Mouse (Mus musculus) heart, adult 2 months (tissue): ENCODE data around the gene Zfp146. TPM values are rescaled to one million over a fixed set of nuclear protein-coding genes. Genes with fewer than 3 reads are reported as not detected.
A peak's percentile ranks its signal among the peaks of the same experiment; 100 is the strongest.
"Not testable (repeated sequence)": the region's sequence is repeated elsewhere in the genome, so short reads cannot be mapped to it uniquely, and the experiment has no call there.

Source experiments
- DNase-seq, 2 experiments: peaks; one replicate each; pipeline ENCODE4 v3.0.0; 2021
- H3K27ac ChIP-seq: fragments of 200-600 bp; 2 replicates; pipeline ENCODE4 v1.8.1; 2022
- H3K27me3 ChIP-seq: fragments of 200-500 bp; 2 replicates; pipeline ENCODE4 v1.6.1; 2012; ENCODE audit warnings: mild to moderate bottlenecking, low read length, inconsistent platforms, mixed read lengths; ENCODE audit not compliant: control insufficient read depth, insufficient read depth
- H3K36me3 ChIP-seq: fragments of 200-500 bp; 2 replicates; pipeline ENCODE4 v1.6.1; 2012; ENCODE audit warnings: low read length, inconsistent platforms; ENCODE audit not compliant: control insufficient read depth, insufficient read depth
- H3K4me1 ChIP-seq: fragments of 200-500 bp; 2 replicates; pipeline ENCODE4 v1.6.1; 2011; ENCODE audit warnings: low read length; ENCODE audit not compliant: control insufficient read depth, insufficient read depth
- H3K4me3 ChIP-seq: fragments of 200-600 bp; 2 replicates; pipeline ENCODE4 v1.8.1; 2022
- H3K79me2 ChIP-seq: fragments of 200-500 bp; replicated peaks from 2 replicates; pipeline ENCODE4 v1.6.1; 2012; ENCODE audit warnings: mild to moderate bottlenecking, inconsistent platforms, low read length, moderate library complexity, mixed read lengths; ENCODE audit not compliant: control insufficient read depth, insufficient read depth
- H3K9ac ChIP-seq: fragments of 200-500 bp; 2 replicates; pipeline ENCODE4 v1.6.1; 2012; ENCODE audit warnings: low read depth, mild to moderate bottlenecking, control low read depth, inconsistent platforms, low read length, mixed read lengths
- CTCF ChIP-seq: fragments of 200-600 bp; IDR thresholded peaks from 2 replicates; pipeline ENCODE4 v1.8.1; 2022; ENCODE audit warnings: antibody characterized with exemption, mild to moderate bottlenecking, moderate library complexity
- EP300 ChIP-seq: fragments of 200-500 bp; IDR thresholded peaks from 2 replicates; pipeline ENCODE4 v1.6.1; 2011; ENCODE audit warnings: low read depth, low read length, control low read depth; ENCODE audit not compliant: insufficient read depth
- POLR2A ChIP-seq: fragments of 200-500 bp; IDR thresholded peaks from 2 replicates; pipeline ENCODE4 v1.6.1; 2011; ENCODE audit warnings: mild to moderate bottlenecking, low read depth, low read length, control low read depth; ENCODE audit not compliant: insufficient read depth
- WGBS: fragments of 180-500 bp; shearing (Covaris S2); methylation state at CpG from one replicate; pipeline ENCODE4 v1.1.7; 2018; 5-methylcytosine and 5-hydroxymethylcytosine counted together
- intact Hi-C: fragments of 180-260 bp; cut with DNase I; formaldehyde crosslinking; loops from one replicate; pipeline ENCODE4 v1.15.1; 2025
- polyA plus RNA-seq: library from polyadenylated mRNA; depleted of rRNA; stranded (reverse); fragments of >200 nt; gene quantifications from 2 replicates; pipeline ENCODE4 v1.2.3, GENCODE M21; 2012; rRNA removed
- total RNA-seq, 2 experiments: library from RNA; stranded (reverse); gene quantifications; 2 replicates each; pipeline ENCODE4 v1.2.3; 2021

Gene Zfp146
- total and polyA plus RNA-seq, 3 experiments = 11.0 to 29.8 (median 29.8) TPM

DNA sequence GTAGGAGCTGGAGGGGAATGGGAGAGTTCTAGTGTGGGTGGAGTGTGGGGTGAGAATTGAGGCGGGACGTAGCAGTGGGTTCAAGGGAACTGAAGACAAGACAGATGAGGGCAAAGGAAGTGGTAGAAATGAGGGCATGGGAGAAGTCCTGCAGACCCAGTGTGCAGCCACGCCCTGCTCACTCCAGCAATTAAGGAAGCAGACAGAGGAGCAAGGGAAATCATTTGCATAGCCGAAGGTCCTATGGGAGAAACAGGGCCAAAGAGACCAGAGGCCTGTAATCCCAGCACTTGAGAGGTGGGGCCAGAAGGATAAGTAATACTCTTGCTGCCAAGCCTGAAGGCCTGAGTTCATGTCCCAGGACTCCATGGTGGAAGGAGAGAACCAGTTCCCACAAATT lies 37.2 kb downstream of the Zfp146 start:
- no peaks in the 10 kb centered on the region for H3K27me3 ChIP-seq
- H3K9ac ChIP-seq = no peak overlapping the region
- no peak for DNase-seq
- no peak overlapping the region for H3K27ac ChIP-seq
- no peaks in the 10 kb centered on the region for H3K79me2 ChIP-seq
- H3K36me3 ChIP-seq = peaks cover 2% of the 10 kb centered on the region; the same call in 1 of the 2 replicates
- no peaks in the 10 kb centered on the region for H3K4me1 ChIP-seq
- 95% methylated on average over 4 of the region's 4 CpGs for WGBS
- no peak overlapping the region for H3K4me3 ChIP-seq
- intact Hi-C loops = no loop called here
- TF ChIP-seq EP300 = no peak
- no peak for TF ChIP-seq POLR2A
- no peak for TF ChIP-seq CTCF

DNA sequence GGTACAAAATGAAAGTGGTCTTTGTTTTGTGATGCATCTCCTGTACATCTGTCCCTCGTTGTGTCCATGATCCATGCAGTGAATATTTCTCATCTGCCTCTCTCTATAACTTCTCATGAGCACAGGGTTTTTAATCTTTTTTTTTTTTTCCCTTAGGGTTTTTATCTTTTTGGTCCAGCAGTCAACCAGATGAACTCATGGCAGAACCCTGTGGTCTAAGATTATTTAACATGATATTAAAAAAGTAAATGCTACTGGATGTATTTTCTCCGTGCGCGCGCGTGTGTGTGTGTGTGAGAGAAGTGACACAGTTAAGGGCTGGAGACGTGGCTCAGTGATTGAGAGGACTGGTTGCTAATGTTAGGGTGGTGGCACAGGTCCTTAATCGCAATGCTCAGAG lies 39.6 kb downstream of the Zfp146 start:
- H3K27me3 ChIP-seq = no peaks in the 10 kb centered on the region
- H3K36me3 ChIP-seq = peaks cover 2% of the 10 kb centered on the region; the same call in 1 of the 2 replicates
- H3K4me1 ChIP-seq = no peaks in the 10 kb centered on the region
- TF ChIP-seq EP300 = no peak
- no peak for DNase-seq
- no peaks in the 10 kb centered on the region for H3K79me2 ChIP-seq
- intact Hi-C loops = no loop called here
- H3K27ac ChIP-seq = no peak overlapping the region
- H3K9ac ChIP-seq = no peak overlapping the region
- WGBS = 96% methylated on average over 8 of the region's 8 CpGs
- H3K4me3 ChIP-seq = no peak overlapping the region

DNA sequence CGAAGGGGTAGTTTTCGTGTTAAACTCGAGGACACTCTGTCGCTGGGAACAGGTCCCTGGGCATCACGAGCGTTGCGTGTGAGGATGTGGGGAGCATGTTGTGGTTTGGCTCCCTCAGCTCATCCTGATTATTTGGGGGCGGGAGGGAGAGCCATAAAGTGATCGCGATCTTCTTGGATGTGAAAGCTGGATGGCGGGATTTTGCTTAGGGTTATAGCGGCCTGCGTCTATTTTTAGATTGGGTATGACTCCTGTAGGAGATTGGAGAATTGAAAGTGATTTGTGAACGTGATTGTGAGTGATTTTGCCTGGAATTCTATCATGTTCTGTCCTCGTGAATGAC lies 47.4 kb downstream of the Zfp146 start:
- no peaks in the 10 kb centered on the region for H3K27me3 ChIP-seq
- no peak for DNase-seq
- intact Hi-C loops = loop anchor here (5.0 kb wide), 2 partner anchors 35 to 95 kb away; no protein-coding TSS in a partner anchor
- H3K9ac ChIP-seq = peak overlapping the region; percentile 61
- no peaks in the 10 kb centered on the region for H3K4me1 ChIP-seq
- H3K4me3 ChIP-seq = peak overlapping the region; percentile 89
- peak overlapping the region; percentile 85 for H3K27ac ChIP-seq
- TF ChIP-seq EP300 (no peak), CTCF (no peak), POLR2A (no peak)
- H3K79me2 ChIP-seq = no peaks in the 10 kb centered on the region
- H3K36me3 ChIP-seq = no peaks in the 10 kb centered on the region
- 1% methylated on average over 15 of the region's 15 CpGs for WGBS

- TF ChIP-seq POLR2A = peak; percentile 65
- peak; percentile 41 for TF ChIP-seq CTCF
- TF ChIP-seq EP300 = no peak
- Histone ChIP-seq H3K27ac (peak within 1 kb of the TSS; percentile 85), H3K27me3 (no peaks in the 10 kb centered on the region), H3K79me2 (no peaks in the 10 kb centered on the region), H3K4me1 (no peaks in the 10 kb centered on the region), H3K36me3 (no peaks in the 10 kb centered on the region), H3K4me3 (peak within 1 kb of the TSS; percentile 89), H3K9ac (peak within 1 kb of the TSS; percentile 79)
- peak; percentile 94 to 95 for DNase-seq
- intact Hi-C loops = loop anchor here (2.0 to 5.0 kb wide), 4 partner anchors 25 to 96 kb away; partner anchors contain the start of gene Zfp146
- WGBS = under 1% methylated on average over 61 of the region's 61 CpGs
Measured at GRCm38 (mm10) chr7:30121308-30122187, 48.0 kb downstream of the Zfp146 start, which contains the start of gene Zfp382. TSS of gene Zfp382 (plus strand) at chr7:30121942.

DNA sequence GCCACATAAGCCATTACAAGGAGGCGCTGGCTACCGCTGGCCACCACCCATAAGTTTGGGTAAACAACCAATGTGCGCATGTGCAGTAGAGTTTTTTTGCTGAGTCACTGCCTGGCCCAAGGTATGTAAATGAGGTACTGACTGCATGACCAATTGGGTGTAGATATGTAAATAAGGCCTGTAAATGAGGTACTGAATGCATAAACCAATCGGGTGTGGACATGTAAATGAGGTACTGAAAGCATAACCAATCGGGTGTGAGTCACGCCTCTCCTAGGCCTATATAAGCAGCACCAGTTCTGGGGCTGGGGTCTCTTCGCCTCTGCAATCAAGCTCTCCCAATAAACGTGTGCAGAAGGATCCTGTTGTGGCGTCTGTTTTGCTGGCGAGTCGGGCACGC lies 51.6 kb downstream of the Zfp146 start:
- 91% methylated on average over 12 of the region's 12 CpGs for WGBS
- not testable (repeated sequence) for H3K4me3 ChIP-seq

DNA sequence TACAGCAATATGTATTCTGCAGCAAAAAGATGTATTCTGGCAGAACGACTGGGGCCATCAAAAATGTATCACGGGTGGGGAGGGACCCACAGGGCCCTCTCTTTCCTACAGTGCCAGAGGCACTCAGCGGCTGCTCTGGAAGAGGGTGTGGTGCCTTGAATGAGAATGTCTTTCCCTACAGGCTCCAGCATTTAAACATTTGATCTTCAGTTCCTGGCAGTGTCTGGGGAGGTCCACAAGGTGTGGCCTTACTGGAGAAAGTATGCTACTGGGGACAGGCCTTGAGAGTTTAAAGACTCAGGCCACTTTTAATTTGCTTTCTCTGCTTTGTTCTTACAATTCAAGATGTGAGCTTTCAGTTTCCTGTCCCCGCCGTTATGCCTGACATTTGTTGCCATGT lies 53.5 kb downstream of the Zfp146 start:
- Histone ChIP-seq H3K36me3 (no peaks in the 10 kb centered on the region), H3K27ac (no peak overlapping the region), H3K4me1 (no peaks in the 10 kb centered on the region), H3K4me3 (no peak overlapping the region), H3K27me3 (no peaks in the 10 kb centered on the region), H3K9ac (no peak overlapping the region), H3K79me2 (no peaks in the 10 kb centered on the region)
- no peak for TF ChIP-seq POLR2A
- TF ChIP-seq EP300 = no peak
- no peak for TF ChIP-seq CTCF
- 90% methylated on average over 5 of the region's 5 CpGs for WGBS
- no peak for DNase-seq
- intact Hi-C loops = no loop called here

More for the DNA sequence above, 51.6 kb downstream of the Zfp146 start:
- DNase-seq, intact Hi-C loops, H3K9ac ChIP-seq, H3K4me1 ChIP-seq, H3K27me3 ChIP-seq, H3K79me2 ChIP-seq, H3K36me3 ChIP-seq, H3K27ac ChIP-seq: not testable (repeated sequence)

Other genes with a start within 250 kb of the Zfp146 start
- gene Zfp74, start 215.7 kb downstream of the Zfp146 start, total RNA-seq = 1 to 10 TPM; 6.2 to 6.8 TPM
- 2.5 and 5.9 TPM in 2 replicates for gene Zfp74, start 215.7 kb downstream of the Zfp146 start, polyA plus RNA-seq
- gene Zfp568, start 185.8 kb downstream of the Zfp146 start, total RNA-seq = 10 to 100 TPM; 19.6 to 28.1 TPM
- 5.6 and 12.5 TPM in 2 replicates for gene Zfp568, start 185.8 kb downstream of the Zfp146 start, polyA plus RNA-seq
- gene Zfp14, start 118.4 kb downstream of the Zfp146 start, total RNA-seq = 1 to 10 TPM; 2.5 to 2.7 TPM
- gene Zfp14, start 118.4 kb downstream of the Zfp146 start, polyA plus RNA-seq = 3.5 and 7.3 TPM in 2 replicates
- 1 to 10 TPM; 1.3 to 2.8 TPM for gene Zfp82, start 96.8 kb downstream of the Zfp146 start, total RNA-seq
- gene Zfp82, start 96.8 kb downstream of the Zfp146 start, polyA plus RNA-seq = 0.74 and 0.91 TPM in 2 replicates
- gene Gm26920, start 79.3 kb downstream of the Zfp146 start, total RNA-seq = under 1 TPM in 1 of 2 experiments, not detected in 1; 0.84 TPM
- not detected in 2 replicates for gene Gm26920, start 79.3 kb downstream of the Zfp146 start, polyA plus RNA-seq
- gene Zfp566, start 79.2 kb downstream of the Zfp146 start, total RNA-seq = 1 to 10 TPM; 1.4 to 2.0 TPM
- 1.7 and 1.9 TPM in 2 replicates for gene Zfp566, start 79.2 kb downstream of the Zfp146 start, polyA plus RNA-seq
- gene Zfp260, start 75.0 kb downstream of the Zfp146 start, total RNA-seq = 10 to 100 TPM; 27.4 to 30.6 TPM
- 15.9 and 30.9 TPM in 2 replicates for gene Zfp260, start 75.0 kb downstream of the Zfp146 start, polyA plus RNA-seq
- 1 to 10 TPM; 2.1 to 2.4 TPM for gene Zfp382, start 47.8 kb downstream of the Zfp146 start, total RNA-seq
- gene Zfp382, start 47.8 kb downstream of the Zfp146 start, polyA plus RNA-seq = 0.68 and 0.88 TPM in 2 replicates
- 1,000 to 10,000 TPM; 2,711 to 3,278 TPM for gene Cox7a1, start 14.4 kb upstream of the Zfp146 start, total RNA-seq
- 2,213 and 2,519 TPM in 2 replicates for gene Cox7a1, start 14.4 kb upstream of the Zfp146 start, polyA plus RNA-seq
- 100 to 1,000 TPM; 274 to 315 TPM for gene Capns1, start 29.1 kb upstream of the Zfp146 start, total RNA-seq
- 826 and 1,000 TPM in 2 replicates for gene Capns1, start 29.1 kb upstream of the Zfp146 start, polyA plus RNA-seq
- 10 to 100 TPM; 52.6 to 58.6 TPM for gene Polr2i, start 62.2 kb upstream of the Zfp146 start, total RNA-seq
- gene Polr2i, start 62.2 kb upstream of the Zfp146 start, polyA plus RNA-seq = 95.1 and 106 TPM in 2 replicates
- gene Tbcb, start 62.5 kb upstream of the Zfp146 start, total RNA-seq = 10 to 100 TPM; 52.7 to 56.7 TPM
- gene Tbcb, start 62.5 kb upstream of the Zfp146 start, polyA plus RNA-seq = 36.6 and 49.5 TPM in 2 replicates
- gene Ovol3, start 66.0 kb upstream of the Zfp146 start, total RNA-seq = not detected
- not detected in 2 replicates for gene Ovol3, start 66.0 kb upstream of the Zfp146 start, polyA plus RNA-seq
- not detected for gene Thap8, start 110.3 kb upstream of the Zfp146 start, total RNA-seq
- 0.10 TPM in 1 of 2 replicates, not detected in the other for gene Thap8, start 110.3 kb upstream of the Zfp146 start, polyA plus RNA-seq
- 1 to 10 TPM in 1 of 2 experiments, under 1 TPM in 1; 0.97 to 1.7 TPM for gene Wdr62, start 110.7 kb upstream of the Zfp146 start, total RNA-seq
- 3.7 and 5.3 TPM in 2 replicates for gene Wdr62, start 110.7 kb upstream of the Zfp146 start, polyA plus RNA-seq
- 1 to 10 TPM; 5.6 TPM for gene Clip3, start 122.0 kb upstream of the Zfp146 start, total RNA-seq
- gene Clip3, start 122.0 kb upstream of the Zfp146 start, polyA plus RNA-seq = 5.6 and 6.6 TPM in 2 replicates
- 10 to 100 TPM; 24.0 to 29.5 TPM for gene Alkbh6, start 139.0 kb upstream of the Zfp146 start, total RNA-seq
- gene Alkbh6, start 139.0 kb upstream of the Zfp146 start, polyA plus RNA-seq = 59.6 and 61.7 TPM in 2 replicates
- under 1 TPM; 0.26 to 0.50 TPM for gene Syne4, start 145.1 kb upstream of the Zfp146 start, total RNA-seq
- 5.3 and 5.6 TPM in 2 replicates for gene Syne4, start 145.1 kb upstream of the Zfp146 start, polyA plus RNA-seq
- under 1 TPM; 0.55 to 0.63 TPM for gene E130208F15Rik, start 152.0 kb upstream of the Zfp146 start, total RNA-seq
- 0.31 and 0.41 TPM in 2 replicates for gene E130208F15Rik, start 152.0 kb upstream of the Zfp146 start, polyA plus RNA-seq
- gene Sdhaf1, start 154.1 kb upstream of the Zfp146 start, total RNA-seq = 10 to 100 TPM; 12.5 TPM
- 17.4 and 17.9 TPM in 2 replicates for gene Sdhaf1, start 154.1 kb upstream of the Zfp146 start, polyA plus RNA-seq
- 1 to 10 TPM; 1.1 to 1.3 TPM for gene Lrfn3, start 193.0 kb upstream of the Zfp146 start, total RNA-seq
- 1.4 and 1.9 TPM in 2 replicates for gene Lrfn3, start 193.0 kb upstream of the Zfp146 start, polyA plus RNA-seq
- 10 to 100 TPM; 20.1 to 23.6 TPM for gene Tyrobp, start 244.0 kb upstream of the Zfp146 start, total RNA-seq
- gene Tyrobp, start 244.0 kb upstream of the Zfp146 start, polyA plus RNA-seq = 62.7 and 65.5 TPM in 2 replicates